Mouse (Mus musculus): ENCODE results near the gene Rtn3.
"Not testable (repeated sequence)": the region's sequence is repeated elsewhere in the genome, so short reads cannot be mapped to it uniquely, and the experiment has no call there.

The Rtn3 gene

DNA sequence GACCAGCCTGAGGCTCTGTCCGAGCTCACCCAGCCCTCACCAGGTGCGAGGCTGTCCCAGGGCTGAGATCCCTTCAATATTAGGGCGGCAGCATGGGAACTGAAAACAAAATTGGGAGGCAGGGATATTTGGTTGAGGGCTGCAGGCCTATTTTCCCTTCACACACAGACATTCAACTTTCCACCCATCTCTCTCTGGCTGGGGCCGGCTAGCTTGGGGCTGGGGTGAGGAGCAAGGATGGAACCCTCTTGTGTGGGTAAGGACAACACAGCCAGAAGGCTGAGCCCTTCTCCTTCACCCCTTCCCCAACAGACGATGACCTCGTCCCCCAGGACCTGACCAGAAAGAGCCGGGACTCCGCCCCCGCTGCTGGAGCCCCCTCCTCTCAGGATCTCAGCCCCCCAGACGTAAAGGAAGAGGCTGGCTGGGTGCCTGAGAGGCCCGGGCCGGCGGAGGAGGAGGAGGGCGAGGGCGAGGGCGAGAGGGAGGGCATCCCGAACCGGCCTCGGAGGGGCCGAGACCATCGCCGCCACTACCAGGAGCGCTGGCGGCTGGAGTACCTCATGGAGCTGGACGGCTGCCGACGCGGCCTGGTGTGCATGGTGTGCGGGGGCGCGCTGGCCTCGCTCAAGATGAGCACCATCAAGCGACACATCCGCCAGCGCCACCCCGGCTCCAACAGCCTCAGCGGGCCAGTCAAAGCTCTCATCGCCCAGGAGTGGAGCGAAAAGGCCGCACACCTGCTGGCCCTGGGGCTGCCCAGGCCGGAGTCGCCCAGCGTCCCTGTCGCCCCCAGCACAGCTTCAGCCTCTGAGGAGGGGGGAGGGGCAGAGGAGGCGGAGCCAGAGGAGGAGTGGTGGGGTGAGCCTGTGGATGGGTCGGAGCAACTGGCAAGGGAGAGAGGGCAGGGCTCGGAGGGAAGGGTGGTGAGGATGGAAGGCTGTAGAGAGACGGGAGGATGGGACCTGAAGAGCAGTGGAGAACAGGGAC, 61.2 kb downstream of the Rtn3 start:
- DNase-seq (ENCODE audit: low read depth), result no peak

DNA sequence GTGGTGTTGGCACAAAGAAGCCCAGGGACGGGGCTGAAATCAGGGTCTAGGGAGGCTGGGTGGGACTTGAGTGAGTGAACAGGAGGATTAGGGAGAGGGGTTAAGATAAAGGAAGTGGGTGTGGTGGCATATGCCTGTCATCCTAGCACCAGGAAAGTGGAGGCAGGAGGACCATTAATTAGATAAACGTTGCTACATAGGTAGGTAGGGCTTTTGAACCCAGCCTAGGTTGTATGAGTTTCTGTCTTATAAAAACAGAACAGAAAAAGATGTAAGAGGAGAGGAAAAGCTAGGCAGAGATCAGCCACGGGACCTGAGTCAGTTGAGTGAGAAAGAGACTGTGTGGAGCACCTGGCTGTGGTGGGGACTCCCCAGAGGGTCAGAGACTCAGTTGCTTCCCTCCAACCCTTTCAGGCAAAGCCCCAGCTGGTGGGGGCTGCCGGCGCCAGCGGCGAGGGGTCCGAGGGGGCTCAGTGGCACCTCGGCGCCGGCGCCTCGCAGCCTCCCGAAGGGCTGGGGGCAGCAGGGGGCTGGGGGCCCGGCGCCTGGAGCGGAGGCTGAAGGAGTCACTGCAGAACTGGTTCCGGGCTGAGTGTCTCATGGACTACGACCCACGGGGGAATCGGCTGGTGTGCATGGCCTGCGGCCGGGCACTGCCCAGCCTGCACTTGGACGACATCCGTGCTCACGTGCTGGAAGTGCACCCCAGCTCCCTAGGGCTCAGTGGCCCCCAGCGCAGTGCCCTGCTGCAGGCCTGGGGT, 62.1 kb downstream of the Rtn3 start:
- DNase-seq (ENCODE audit: low read depth), result no peak

- no peak for DNase-seq (ENCODE audit: low read depth)
These were observed 63.0 kb downstream of the Rtn3 start for GRCm38 (mm10) chr19:7420108-7420507.

DNA sequence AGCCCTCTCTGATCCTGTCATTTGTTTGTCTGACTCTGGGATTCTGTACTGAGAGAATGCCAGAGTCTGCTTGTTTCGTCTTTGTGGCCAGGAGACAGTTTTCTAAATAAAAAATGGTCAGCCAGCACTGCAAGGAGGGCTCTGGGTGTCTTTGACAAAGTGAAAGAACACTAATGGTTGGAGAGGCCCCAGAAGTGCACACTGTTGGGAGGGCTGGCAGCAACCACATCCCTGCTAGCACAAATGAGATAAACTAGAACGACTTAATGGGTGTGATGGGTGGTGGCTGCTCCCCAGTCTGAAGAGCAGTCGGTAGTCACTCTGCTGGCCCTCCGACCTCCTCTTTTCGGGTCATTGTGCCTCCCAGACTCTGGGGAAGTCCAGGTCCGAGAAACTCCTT, 63.9 kb downstream of the Rtn3 start:
- DNase-seq (ENCODE audit: low read depth), result no peak

DNA sequence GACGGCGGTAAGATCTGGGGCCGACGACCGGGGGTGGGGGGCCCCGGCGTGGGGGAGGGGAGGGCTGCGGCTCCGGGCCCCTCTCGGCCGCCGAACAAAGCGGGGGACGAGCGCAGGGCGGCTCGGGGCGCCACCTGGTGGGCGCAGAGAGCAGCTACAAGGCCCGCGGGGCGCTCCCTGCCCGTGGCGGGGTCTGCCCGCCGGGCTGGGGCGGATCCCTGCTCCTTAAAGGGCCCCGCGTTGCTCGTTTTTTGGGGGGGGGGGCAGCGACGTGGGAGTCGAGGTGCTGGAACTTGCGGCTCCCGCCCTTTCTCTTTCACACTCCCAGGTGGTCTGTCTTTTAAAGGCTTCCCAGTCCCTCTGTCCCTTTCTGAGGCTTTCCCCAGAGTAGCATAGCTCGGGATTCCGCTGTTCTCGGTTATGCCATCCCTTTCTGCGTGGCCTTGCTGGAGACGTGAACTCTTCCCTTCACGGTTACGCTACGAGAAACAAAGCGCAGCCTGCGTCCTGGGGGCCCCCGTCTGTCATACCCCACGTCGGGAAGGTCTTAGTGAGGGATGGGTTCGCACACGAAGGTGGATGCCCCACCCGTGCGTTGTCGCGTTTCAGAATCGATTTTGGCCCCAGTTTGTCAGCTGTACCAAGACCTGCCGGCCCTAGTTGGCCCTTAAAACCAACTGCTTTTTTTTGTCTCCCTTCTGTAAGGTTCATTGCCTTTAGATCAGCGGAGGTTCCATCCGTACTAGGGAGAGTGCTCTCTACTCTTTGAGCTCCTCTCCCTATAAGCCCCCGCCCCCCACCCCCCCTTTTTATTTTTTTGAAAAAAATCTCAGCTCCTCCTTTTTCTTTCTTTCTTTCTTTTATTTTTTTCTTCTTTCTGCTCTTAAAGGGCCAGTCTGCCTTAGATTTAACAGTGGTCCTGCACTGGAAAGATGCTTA, 64.9 kb downstream of the Rtn3 start:
- no peak for DNase-seq (ENCODE audit: low read depth)

GRCm38 (mm10) chr19:7416834-7417735, 66.0 kb downstream of the Rtn3 start, which contains the start of gene 2700081O15Rik:
2700081O15Rik (plus strand) TSS chr19:7417625.
- no peak for DNase-seq (ENCODE audit: low read depth)

GRCm38 (mm10) chr19:7415916-7416833, 66.9 kb downstream of the Rtn3 start:
- no peak for DNase-seq (ENCODE audit: low read depth)

DNA sequence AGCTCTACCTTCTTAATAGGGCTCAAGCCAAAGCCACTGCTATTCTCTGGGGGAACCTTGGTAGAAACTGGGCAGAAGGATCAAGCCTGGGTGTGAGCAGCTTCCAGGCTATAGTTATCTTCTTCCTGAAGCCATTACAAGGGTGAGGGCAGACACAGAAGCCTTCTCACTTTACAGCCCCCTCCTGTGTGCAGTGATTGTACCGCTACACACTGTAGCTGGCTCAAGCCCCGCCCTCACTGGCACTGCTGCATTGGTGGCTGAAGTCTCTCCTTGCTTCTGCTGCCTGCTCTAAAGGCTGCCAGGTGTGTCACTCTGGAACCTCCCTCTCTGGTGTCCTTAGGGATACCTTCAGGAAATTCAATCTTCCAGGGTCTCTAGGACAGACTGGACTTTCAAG, 70.7 kb downstream of the Rtn3 start:
- no peak for DNase-seq (ENCODE audit: low read depth)

GRCm38 (mm10) chr19:7404623-7405229, 78.4 kb downstream of the Rtn3 start:
- no peak for DNase-seq (ENCODE audit: low read depth)

- DNase-seq (ENCODE audit: low read depth), result no peak
These were observed 82.4 kb downstream of the Rtn3 start for GRCm38 (mm10) chr19:7400635-7401034.

GRCm38 (mm10) chr19:7398898-7399297, 84.2 kb downstream of the Rtn3 start:
- DNase-seq (ENCODE audit: low read depth), result not testable (repeated sequence)

DNA sequence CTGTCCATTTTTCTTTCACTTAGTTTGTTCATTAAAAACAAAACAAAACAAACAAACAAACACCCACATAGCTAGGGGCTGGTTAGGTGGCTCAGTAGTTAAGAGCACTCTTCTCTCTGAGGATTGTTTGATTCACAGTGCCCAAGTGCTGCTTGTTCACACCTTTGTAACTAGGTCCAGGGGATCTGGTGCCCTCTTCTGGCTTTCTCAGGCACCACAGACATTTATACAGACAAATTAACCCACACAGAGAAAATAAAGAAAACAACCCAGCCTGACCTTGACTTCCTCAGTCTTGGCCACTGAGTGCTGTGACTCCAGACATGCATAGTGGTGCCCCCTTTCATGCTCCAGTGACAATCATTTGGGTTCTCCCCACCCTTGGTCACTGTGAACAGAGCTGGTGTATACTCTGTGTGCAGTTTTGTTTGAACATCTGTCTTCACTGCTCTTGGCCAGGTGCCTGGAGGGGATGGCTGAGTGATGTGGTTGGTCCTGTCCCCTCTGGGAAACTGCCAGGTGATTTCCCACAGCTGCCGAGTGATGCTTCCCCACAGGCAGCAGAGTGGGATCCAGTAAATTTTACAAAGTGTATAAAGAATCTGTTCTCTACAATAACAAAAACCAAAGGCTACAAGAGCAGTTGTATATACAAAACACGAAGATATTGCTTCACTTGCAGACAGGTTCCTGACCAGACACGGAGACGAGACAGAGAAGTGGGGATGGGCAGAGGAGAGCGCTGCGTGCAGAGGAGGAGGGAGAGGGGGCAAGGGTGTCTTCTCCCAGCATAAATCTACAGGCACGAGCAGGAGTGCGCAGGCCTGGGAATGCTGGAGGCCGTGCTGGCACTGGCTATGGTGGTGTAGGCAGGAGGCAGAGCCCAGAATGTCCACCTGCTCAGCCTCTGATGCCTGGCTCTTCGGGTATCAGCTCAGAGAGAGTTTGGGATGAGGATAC, 85.9 kb downstream of the Rtn3 start:
- DNase-seq (ENCODE audit: low read depth), result not testable (repeated sequence)

GRCm38 (mm10) chr19:7388488-7388887, 94.6 kb downstream of the Rtn3 start:
- DNase-seq (ENCODE audit: low read depth), result no peak

DNA sequence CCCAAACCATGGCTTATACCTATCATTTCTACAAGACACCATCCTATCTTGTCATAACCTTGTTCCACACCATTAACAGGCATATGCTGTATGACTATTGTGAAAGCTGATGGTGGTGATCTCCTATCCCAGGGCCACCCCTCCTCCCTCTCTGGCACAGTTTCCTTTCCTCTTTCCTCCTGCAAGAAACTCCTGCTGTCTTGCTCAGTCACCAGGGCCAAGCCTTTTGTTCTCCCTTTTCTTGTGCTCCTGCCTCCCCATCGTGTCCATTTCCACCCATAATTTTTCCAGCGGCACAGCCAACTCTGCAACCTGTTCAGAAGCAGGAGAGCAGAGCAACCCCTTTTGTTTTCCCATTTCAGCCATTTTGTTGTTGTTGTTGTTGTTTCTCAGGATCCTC, 97.0 kb downstream of the Rtn3 start:
- no peak for DNase-seq (ENCODE audit: low read depth)

DNA sequence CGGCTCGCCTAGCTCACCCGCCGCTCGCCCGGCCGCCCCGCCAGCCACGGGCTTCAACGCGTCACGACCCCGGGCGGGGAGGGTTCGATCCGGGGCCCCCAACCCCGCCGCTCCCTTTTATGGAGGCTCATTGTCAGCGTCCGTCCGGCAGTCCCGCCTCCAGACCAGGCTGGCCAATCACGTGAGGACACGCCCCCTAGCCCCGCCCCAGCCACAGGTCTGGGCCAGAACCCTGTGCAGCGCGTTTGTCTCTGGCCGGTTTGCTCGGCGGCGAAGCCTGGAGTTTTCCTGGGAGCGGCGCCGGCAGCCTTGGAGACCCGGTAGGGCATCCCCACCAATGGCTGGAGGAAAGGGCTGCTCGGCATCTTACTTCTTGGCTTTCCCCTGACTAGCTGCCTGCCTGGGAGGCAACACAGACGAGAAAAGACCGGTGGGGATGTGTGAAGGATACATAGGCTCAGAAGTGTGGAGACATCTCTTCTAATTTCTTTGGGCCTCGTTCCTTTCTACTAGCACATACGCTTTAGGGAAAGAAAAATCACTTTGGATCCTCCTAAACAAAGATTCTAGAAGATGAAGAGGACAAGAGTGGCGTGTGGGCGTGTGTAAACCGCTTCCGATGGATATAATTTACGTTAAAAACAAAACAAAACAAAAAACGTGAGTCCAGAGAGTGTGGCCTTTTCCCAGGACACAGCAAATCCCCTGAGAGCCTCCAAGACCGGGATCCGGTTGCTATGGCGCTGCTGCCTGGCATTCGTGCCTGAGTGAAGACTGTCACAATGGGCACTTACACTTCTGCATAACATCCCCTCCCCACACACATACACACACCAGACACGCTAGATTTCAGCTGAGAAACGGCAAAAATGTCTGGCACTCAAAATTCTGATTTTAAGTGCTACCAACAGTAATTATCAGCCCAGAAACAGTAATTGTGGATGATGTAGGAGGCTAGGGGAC, 99.9 kb downstream of the Rtn3 start, which contains the start of gene Spindoc:
TSS of gene Spindoc (minus strand) at position 92 of the 963 bp plus-strand sequence.
- peak; percentile 87 for DNase-seq (ENCODE audit: low read depth)

DNA sequence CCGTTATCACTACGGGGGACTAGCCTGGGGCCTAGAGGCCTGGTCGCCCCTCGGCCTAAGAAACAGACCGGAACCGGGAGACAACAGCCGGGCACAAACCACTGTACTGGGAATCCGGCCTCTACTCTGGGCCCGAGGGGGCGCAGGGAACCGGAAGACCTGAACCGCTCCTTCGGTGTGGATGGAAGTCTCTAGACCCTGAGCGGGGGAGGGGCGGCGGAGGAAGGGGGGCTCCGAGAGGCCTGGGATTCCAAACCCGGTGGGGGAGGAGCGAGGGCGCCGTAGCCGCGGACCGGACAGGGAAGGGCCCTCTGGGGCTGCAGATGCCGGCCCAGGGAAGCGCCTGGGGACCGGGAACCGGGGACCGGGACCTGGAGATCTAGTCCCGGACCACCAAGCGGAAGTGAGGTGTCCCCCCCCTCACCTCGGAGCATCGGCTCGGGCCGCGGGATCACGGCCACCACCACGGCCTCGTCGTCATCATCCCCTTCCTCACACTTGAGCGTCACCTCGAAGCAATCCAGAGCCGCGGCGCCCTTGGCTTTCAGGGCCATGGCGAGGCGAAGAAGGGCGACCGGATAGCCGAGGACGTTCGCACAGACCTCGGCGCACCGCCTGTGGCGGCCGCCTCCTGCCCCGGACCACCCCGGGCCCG, 100.7 kb downstream of the Rtn3 start:
- DNase-seq (ENCODE audit: low read depth), result no peak

Measured in c-Kit-positive CD71-positive TER-119-negative erythroid progenitor cells, embryonic 14.5 days (primary cell).